Mouse (Mus musculus) limb, embryonic 13.5 days (tissue): ENCODE data around the gene Rfx2. TPM values are rescaled to one million over a fixed set of nuclear protein-coding genes. Genes with fewer than 3 reads are reported as not detected.
A peak's percentile ranks its signal among the peaks of the same experiment; 100 is the strongest.

ENCODE experiments used
- ATAC-seq: fragments of 200-750 bp; cut with Nextera tagmentation; 2 replicates; pipeline ENCODE4 v1.8.0; 2017; ENCODE audit warnings: low read depth, moderate number of reproducible peaks, moderate TSS enrichment; ENCODE audit not compliant: low FRiP score
- H3K27ac ChIP-seq: fragments of 300-500 bp; sonication (generic); 2 replicates; pipeline ENCODE4 v1.5.1; 2015; ENCODE audit warnings: inconsistent platforms, mild to moderate bottlenecking, moderate library complexity
- H3K27me3 ChIP-seq: fragments of 300-500 bp; sonication (generic); 2 replicates; pipeline ENCODE4 v1.6.1; 2015; ENCODE audit warnings: mild to moderate bottlenecking, inconsistent platforms
- H3K36me3 ChIP-seq: fragments of 300-500 bp; sonication (generic); 2 replicates; pipeline ENCODE4 v1.6.1; 2015; ENCODE audit warnings: inconsistent platforms, mild to moderate bottlenecking, moderate library complexity
- H3K4me1 ChIP-seq: fragments of 300-500 bp; sonication (generic); 2 replicates; pipeline ENCODE4 v1.6.1; 2015; ENCODE audit warnings: inconsistent platforms
- H3K4me2 ChIP-seq: fragments of 300-500 bp; sonication (generic); replicated peaks from 2 replicates; pipeline ENCODE4 v1.6.1; 2015; ENCODE audit warnings: inconsistent platforms, mild to moderate bottlenecking, moderate library complexity
- H3K4me3 ChIP-seq: fragments of 300-500 bp; sonication (generic); 2 replicates; pipeline ENCODE4 v1.5.1; 2015; ENCODE audit warnings: moderate library complexity, mild to moderate bottlenecking, inconsistent platforms
- H3K9ac ChIP-seq: fragments of 300-500 bp; sonication (generic); 2 replicates; pipeline ENCODE4 v1.6.1; 2015; ENCODE audit warnings: mild to moderate bottlenecking, inconsistent platforms
- H3K9me3 ChIP-seq: fragments of 300-500 bp; sonication (generic); 2 replicates; pipeline ENCODE4 v1.6.1; 2016; ENCODE audit warnings: inconsistent platforms
- WGBS: fragments of 180-500 bp; shearing (Covaris S2); methylation state at CpG from one replicate; pipeline ENCODE4 v1.1.7; 2015; 5-methylcytosine and 5-hydroxymethylcytosine counted together
- polyA plus RNA-seq: library from polyadenylated mRNA; unstranded; fragments of >200 nt; fragmentation: Nextera tagmentation; extraction: Ambion mirVana; gene quantifications from 2 replicates; pipeline ENCODE4 v1.2.1, GENCODE M21; 2015

The Rfx2 gene
- polyA plus RNA-seq, 1 experiment from 2014 or later: 4.5 TPM

DNA sequence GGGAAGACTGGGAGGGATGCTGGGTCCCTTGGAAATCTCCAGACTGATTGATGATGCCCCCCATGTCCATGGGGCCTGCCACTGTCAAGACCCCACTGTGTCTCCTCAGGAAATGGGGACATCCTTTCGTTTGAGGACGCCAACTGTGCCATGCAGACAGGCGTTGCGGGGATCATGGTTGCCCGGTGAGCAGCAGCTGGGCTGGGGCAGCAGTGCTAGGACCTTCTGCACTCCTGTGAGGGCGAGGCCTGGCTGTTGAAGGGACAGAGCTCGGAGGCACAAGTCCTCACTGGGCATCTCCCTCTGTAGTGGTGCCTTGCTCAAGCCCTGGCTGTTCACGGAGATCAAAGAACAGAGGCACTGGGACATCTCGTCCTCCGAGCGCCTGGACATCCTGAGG lies 61.9 kb downstream of the Rfx2 start:
- Histone ChIP-seq H3K9ac (no peak overlapping the region), H3K27me3 (no peaks in the 10 kb centered on the region), H3K4me2 (no peak overlapping the region), H3K9me3 (no peaks in the 10 kb centered on the region), H3K4me3 (no peak overlapping the region), H3K4me1 (peaks cover 6% of the 10 kb centered on the region), H3K36me3 (peaks cover 51% of the 10 kb centered on the region), H3K27ac (no peak overlapping the region)
- ATAC-seq: no peak
- WGBS: 91% methylated on average over 11 of the region's 11 CpGs

DNA sequence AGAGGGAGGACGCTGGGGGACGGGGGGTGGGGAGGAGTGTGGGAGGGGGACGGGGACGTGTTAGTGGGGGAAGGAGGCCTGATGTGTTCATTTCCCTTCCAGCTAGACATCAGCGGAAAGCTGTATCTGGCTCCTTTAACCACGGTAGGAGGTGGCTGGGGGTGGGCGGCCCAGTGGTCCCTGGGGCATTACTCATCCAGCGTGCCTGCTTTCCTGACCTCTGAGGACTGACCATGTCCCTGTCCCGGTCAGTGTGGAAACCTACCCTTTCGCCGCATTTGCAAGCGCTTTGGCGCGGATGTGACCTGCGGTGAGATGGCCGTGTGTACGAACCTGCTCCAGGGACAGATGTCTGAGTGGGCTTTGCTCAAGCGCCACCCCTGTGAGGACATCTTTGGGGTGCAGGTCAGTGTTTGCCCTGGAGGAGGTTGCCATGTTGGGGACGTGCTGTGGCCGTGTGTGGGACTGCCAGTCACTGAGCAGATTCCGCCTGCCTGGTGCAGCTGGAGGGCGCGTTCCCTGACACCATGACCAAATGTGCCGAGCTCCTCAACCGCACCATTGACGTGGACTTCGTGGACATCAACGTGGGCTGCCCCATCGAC lies 63.2 kb downstream of the Rfx2 start:
- Histone ChIP-seq H3K4me2 (no peak overlapping the region), H3K27me3 (no peaks in the 10 kb centered on the region), H3K4me1 (peaks cover 13% of the 10 kb centered on the region), H3K27ac (no peak overlapping the region), H3K4me3 (no peak overlapping the region), H3K9ac (no peak overlapping the region), H3K36me3 (peaks cover 51% of the 10 kb centered on the region), H3K9me3 (no peaks in the 10 kb centered on the region)
- 95% methylated on average over 29 of the region's 29 CpGs for WGBS
- no peak for ATAC-seq

DNA sequence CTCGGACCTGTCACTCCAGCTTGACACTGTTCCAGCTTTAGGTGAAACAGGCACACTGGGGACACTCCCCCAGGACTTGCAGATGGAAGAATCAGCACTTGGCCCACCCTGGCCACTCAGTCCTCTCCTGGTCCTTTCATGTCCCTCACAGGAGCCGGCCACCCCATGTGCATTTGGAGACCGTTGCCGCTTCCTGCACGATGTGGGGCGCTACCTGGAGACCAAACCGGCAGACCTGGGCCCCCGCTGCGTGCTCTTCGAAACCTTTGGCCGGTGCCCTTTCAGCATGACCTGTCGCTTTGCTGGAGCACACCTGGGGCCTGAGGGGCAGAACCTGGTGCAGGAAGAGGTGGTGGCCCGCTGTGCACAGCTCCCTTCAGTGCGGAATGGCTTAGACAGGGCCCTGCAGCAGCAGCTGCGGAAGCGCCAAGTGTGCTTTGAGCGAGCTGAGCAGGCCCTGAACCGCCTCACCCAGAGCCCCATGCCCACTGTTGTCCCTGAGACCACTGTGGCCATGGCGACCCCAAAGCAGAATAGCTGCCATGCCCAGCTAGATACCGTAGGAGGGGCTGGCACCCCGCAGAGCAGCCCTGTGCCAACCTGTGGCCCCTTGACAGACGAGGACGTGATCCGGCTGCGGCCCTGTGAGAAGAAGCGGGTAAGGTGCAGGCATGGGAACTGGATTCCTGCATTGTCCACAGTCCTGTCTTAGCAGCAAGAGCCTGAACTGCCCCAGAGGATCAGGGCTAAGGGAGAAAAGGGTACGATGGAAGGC lies 64.0 kb downstream of the Rfx2 start:
- 93% methylated on average over 27 of the region's 27 CpGs for WGBS

DNA sequence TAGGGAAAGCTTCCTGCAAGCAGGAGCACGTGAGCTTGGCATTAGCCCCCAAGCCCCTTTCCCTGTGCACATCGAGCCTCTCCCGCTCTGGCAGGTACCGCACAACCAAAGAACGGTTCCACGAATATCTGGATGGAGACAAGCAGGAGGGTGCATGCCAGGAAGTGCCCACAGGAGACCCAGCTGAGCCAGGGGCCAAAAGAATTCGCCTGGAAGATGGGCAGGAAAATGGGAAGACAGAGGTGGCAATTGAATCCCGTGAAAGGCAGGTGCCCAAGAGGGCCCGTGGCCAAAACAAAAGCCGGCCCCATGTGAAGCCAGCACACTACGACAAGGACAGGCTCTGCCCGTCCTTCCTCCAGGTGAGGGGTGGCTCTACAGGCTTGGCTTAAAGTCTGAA lies 65.4 kb downstream of the Rfx2 start:
- Histone ChIP-seq H3K36me3 (peaks cover 41% of the 10 kb centered on the region), H3K4me1 (peaks cover 24% of the 10 kb centered on the region), H3K4me3 (peak overlapping the region; percentile 71), H3K27ac (0 out of 2 replicates have a peak overlapping the region, but pooled peaks have one; percentile 33), H3K9ac (peak overlapping the region; percentile 76), H3K4me2 (peak overlapping the region; percentile 81), H3K27me3 (no peaks in the 10 kb centered on the region), H3K9me3 (no peaks in the 10 kb centered on the region)
- 54% methylated on average over 12 of the region's 12 CpGs for WGBS
- no peak for ATAC-seq

More for the DNA sequence above, 64.0 kb downstream of the Rfx2 start:
- Histone ChIP-seq H3K9ac (no peak overlapping the region), H3K36me3 (peaks cover 51% of the 10 kb centered on the region), H3K27me3 (no peaks in the 10 kb centered on the region), H3K9me3 (no peaks in the 10 kb centered on the region), H3K4me2 (no peak overlapping the region), H3K4me3 (no peak overlapping the region), H3K4me1 (peaks cover 18% of the 10 kb centered on the region), H3K27ac (no peak overlapping the region)
- no peak for ATAC-seq

DNA sequence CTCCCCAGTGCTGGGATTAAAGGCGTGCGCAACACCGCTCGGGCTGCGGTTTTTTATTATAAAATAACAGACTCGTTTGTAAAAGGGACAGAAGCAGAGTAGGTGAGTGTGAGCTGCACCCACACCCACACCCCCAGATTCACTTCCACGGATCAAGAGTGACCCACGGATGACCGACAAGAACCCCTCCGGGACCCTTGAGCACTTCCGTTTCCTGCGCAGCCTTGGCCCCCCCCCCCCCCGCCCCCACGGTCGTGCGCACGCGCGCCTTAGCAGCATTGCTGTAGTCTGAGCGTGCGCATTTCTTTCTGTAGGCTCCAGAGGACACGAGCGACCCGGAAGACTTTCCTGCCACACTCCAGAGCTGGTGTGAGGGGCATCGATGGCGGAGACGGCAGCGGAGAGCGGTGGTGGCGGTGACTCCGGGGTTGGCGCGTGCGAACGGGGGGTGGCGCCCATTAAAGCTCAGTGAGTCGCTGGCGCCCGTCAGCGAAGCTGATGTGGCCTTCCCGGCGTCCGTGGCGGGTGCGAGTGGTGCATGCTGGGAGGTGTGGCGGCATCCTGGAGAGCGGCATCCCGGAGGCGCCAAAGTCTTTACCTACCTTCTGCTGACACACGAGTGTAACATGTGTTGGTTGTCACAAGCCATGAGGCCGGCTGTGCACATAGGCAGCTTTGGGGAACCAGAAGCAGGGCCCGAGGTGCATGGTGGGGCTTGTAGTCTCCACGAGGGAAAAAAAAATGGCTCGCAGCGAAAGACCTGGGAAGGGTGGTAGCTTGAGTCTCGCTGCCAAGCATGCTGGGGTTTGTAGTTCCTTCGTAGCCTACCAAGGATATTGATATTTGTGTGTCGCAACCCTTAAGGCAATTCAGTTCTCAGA lies 66.1 kb downstream of the Rfx2 start, which contains the start of gene Dus3l:
TSS of gene Dus3l (plus strand) at position 284 of the 881 bp plus-strand sequence.
- 2% methylated on average over 57 of the region's 58 CpGs for WGBS
- Histone ChIP-seq H3K27me3 (no peaks in the 10 kb centered on the region), H3K4me3 (peak within 1 kb of the TSS; percentile 71), H3K9me3 (no peaks in the 10 kb centered on the region), H3K4me2 (peak within 1 kb of the TSS; percentile 81), H3K36me3 (peaks cover 34% of the 10 kb centered on the region), H3K27ac (peak within 1 kb of the TSS; percentile 94), H3K4me1 (peaks cover 26% of the 10 kb centered on the region), H3K9ac (peak within 1 kb of the TSS; percentile 76)
- ATAC-seq: peak; percentile 81

DNA sequence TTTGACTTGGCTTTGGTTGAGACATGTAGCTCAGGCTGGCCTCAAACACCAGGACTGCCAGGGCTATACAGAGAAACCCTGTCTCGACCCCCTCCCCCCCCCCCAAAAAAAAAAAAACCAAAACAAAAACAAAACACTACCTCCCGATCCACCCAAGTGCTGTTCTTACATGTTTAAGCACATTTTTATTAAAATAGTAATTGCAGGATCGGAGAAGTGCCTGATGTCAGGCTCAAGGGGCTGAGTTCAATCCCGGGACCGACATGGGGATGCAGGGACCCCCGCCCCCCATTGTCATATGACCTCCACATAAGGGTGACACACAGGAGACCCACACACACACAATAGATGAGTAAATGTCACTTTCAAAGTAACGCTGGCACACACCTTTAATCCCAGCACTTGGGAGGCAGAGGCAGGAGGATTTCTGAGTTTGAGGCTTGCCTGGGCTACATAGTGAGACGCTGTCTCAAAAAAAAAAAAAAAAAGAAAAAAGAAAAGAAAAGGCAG lies 67.0 kb downstream of the Rfx2 start:
- Histone ChIP-seq H3K27me3 (no peaks in the 10 kb centered on the region), H3K27ac (no peak overlapping the region), H3K36me3 (peaks cover 24% of the 10 kb centered on the region), H3K4me1 (peaks cover 36% of the 10 kb centered on the region), H3K4me3 (peak overlapping the region; percentile 71), H3K9me3 (no peaks in the 10 kb centered on the region), H3K9ac (no peak overlapping the region), H3K4me2 (peak overlapping the region; percentile 81)
- WGBS: 81% methylated on average over 8 of the region's 8 CpGs
- ATAC-seq: no peak

DNA sequence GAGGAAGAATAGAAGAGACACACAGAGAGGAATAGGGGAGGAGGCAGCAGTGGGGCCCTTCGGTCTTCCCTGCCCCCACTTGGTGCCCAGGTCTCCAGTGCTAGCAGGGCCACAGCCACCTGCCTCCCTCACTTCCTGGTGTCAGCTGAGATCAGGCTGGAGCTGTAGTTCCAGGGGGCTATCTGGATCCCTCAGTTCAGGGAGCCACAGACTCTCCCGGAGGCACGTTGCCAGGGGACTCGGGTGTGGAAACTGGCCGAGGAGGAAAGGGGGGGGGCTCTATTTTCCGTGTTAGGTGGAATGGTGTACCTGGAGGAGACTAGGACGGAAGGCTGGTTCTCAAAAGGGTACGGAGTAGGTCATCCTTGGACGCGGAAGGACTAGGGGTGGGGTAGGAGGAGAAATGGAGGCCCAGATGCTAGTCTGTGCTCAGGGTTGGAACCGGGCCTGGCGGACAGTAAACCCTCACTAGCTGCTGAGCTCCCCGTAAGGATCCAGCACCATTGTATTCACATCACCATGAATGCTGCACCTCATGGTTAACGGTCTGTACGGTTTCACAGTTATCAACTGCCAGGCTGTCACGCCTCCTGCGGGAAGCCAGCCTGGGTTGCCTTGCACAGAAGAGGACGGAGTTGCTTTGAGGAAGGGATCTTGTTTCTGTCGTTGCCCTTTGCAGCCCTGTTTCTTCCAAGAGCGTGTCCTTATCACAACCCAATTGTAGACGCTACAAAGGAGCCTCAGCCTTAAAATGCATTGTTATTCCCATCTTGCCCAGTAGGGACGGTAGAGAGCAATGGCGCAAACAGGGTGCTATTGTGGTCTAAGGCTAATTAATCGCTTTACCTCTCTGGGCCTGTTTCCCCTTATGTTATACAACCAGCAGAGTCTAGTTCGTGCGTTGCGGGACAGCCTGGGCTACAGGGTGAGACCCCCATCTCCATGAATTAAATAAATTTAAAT lies 67.8 kb downstream of the Rfx2 start:
- peak overlapping the region; percentile 75; the same call in 1 of the 2 replicates for H3K4me2 ChIP-seq
- ATAC-seq: no peak
- peaks cover 17% of the 10 kb centered on the region for H3K36me3 ChIP-seq

DNA sequence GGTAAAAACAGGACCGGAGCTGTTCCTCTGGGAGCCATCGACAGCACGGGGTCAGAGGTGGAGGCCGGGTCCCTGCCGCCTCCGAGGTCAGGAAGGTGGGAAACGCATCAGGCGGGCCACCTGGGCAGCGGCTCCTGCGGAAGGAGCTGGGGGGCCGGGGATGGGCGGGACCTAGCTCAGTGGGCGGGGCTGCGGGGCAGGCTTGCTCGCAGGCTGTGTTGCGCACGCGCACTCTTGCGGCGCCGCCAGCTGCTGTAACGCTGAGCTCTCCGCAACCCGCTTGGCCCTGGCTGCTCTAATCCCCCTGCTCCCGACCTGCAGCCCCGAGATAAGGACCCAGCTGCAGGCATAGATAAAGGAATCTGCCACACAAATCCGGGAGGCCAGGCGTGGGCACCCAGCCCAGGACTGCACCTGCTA lies 68.8 kb downstream of the Rfx2 start:
- WGBS: 0% methylated on average over 28 of the region's 28 CpGs
- H3K9ac ChIP-seq: peak overlapping the region; percentile 70
- H3K27me3 ChIP-seq: peaks cover 12% of the 10 kb centered on the region

More for the DNA sequence above, 67.8 kb downstream of the Rfx2 start:
- Histone ChIP-seq H3K9me3 (no peaks in the 10 kb centered on the region), H3K27ac (peak overlapping the region; percentile 81; the same call in 1 of the 2 replicates), H3K27me3 (peaks cover 2% of the 10 kb centered on the region; the same call in 1 of the 2 replicates), H3K4me3 (no peak overlapping the region; the same call in 1 of the 2 replicates), H3K4me1 (peaks cover 40% of the 10 kb centered on the region), H3K9ac (no peak overlapping the region)
- WGBS: 52% methylated on average over 27 of the region's 27 CpGs

DNA sequence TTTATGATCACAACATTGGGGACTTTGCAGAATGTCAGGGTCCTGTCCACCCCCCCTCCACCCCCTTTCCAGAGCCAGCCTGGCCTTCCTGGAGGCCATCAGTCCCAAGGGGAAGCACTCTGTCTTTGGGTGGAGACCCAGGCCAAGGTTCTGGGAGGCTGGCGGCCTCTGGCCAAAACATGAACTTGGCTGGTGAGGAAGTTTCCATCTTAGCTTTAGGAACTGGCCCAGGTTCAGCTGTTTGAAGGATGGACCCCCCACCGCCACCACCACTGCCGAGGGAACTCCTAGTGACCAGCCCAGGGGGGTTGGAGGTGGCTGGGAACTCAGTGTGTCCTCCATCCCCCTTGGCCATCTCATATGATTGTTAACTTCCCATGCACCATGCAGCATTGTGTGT lies 69.7 kb downstream of the Rfx2 start:
- ATAC-seq: no peak
- H3K4me3 ChIP-seq: no peak overlapping the region
- H3K9ac ChIP-seq: no peak overlapping the region
- peaks cover 21% of the 10 kb centered on the region for H3K27me3 ChIP-seq
- H3K4me2 ChIP-seq: peak overlapping the region; percentile 75
- 63% methylated on average over 3 of the region's 3 CpGs for WGBS
- H3K36me3 ChIP-seq: no peaks in the 10 kb centered on the region
- H3K27ac ChIP-seq: no peak overlapping the region
- H3K9me3 ChIP-seq: no peaks in the 10 kb centered on the region
- peaks cover 55% of the 10 kb centered on the region for H3K4me1 ChIP-seq

More for the DNA sequence above, 68.8 kb downstream of the Rfx2 start:
- peaks cover 6% of the 10 kb centered on the region for H3K36me3 ChIP-seq
- H3K9me3 ChIP-seq: no peaks in the 10 kb centered on the region
- peaks cover 49% of the 10 kb centered on the region for H3K4me1 ChIP-seq
- H3K27ac ChIP-seq: peak overlapping the region; percentile 81; the same call in 1 of the 2 replicates
- ATAC-seq: peak; percentile 33
- peak overlapping the region; percentile 48 for H3K4me3 ChIP-seq
- peak overlapping the region; percentile 75 for H3K4me2 ChIP-seq

DNA sequence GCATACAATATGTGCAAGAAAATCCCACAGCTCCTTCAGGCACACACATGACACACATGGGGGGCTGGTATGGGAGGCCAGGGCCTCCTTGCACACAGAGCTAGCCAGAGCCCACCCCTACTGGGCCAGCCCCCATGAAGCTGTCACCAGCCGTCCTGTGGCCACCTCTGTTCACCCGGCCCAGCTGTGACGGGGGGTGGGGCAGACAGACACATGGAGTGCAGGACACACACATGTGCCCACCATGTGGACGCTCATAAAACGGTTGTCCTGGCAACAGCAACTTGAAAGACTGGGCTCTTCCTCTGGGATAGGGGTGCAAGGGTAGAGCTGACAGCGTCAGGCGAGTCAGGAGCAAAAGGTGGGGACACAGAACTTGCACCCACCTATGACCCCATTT lies 71.6 kb downstream of the Rfx2 start:
- no peak for ATAC-seq

DNA sequence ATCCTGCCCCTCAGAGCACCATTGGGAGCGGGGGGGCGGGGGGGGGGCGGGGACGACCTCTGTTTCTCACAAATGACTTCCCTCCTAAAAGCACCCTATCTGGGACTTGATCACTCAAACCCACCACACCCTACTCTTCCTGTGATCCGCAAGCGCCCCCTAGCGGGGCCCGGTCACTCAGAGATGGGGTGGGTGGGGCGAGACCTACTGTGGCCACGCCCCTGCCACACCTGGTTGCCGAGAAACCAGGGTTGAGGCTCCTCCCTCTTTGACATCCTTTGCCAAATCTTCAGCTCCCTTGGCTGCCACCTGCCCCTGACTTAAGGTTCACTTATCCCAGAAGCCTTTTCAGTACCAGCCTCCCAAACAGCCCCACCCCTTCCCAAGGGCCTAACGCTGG lies 72.7 kb downstream of the Rfx2 start:
- H3K9me3 ChIP-seq: no peaks in the 10 kb centered on the region
- no peak overlapping the region for H3K4me3 ChIP-seq
- H3K9ac ChIP-seq: no peak overlapping the region
- 5% methylated on average over 12 of the region's 12 CpGs for WGBS
- no peaks in the 10 kb centered on the region for H3K36me3 ChIP-seq
- peaks cover 51% of the 10 kb centered on the region for H3K27me3 ChIP-seq
- H3K4me2 ChIP-seq: peak overlapping the region; percentile 98
- no peak overlapping the region for H3K27ac ChIP-seq
- no peak for ATAC-seq
- H3K4me1 ChIP-seq: peaks cover 68% of the 10 kb centered on the region

More for the DNA sequence above, 71.6 kb downstream of the Rfx2 start:
- H3K4me1 ChIP-seq: peaks cover 58% of the 10 kb centered on the region
- 21% methylated on average over 7 of the region's 7 CpGs for WGBS
- no peak overlapping the region for H3K4me3 ChIP-seq
- no peaks in the 10 kb centered on the region for H3K9me3 ChIP-seq
- no peak overlapping the region for H3K27ac ChIP-seq
- peaks cover 39% of the 10 kb centered on the region for H3K27me3 ChIP-seq
- no peak overlapping the region for H3K9ac ChIP-seq
- H3K4me2 ChIP-seq: peak overlapping the region; percentile 11; the same call in 1 of the 2 replicates
- no peaks in the 10 kb centered on the region for H3K36me3 ChIP-seq
